In genomic region chrX:167497780-167498179, GRCm38 (mm10) we compare ENCODE assay signal across 8 mouse cellular contexts.
DNase-seq lines count a peak whose midpoint lies in the region; ATAC-seq and TF ChIP-seq lines count a peak whose summit lies in the region.

No protein-coding gene starts in this region.

- no peaks in the 10 kb centered on the region for H3K4me1 ChIP-seq in lung, adult 2 months (ENCODE audit: control insufficient read depth, insufficient read depth, low read length)

- peak; percentile 98 for ATAC-seq in granulocyte monocyte progenitor cell, adult 5-6 weeks (replicated peaks; ENCODE audit: poor library complexity, severe bottlenecking)

- H3K4me3 ChIP-seq in lung, adult 2 months (replicated peaks; ENCODE audit: extremely low read depth, low read depth, low read length): no peak overlapping the region

- peak; percentile 66 for TF ChIP-seq CTCF in lung, adult 2 months (IDR thresholded peaks at IDR 0.05; ENCODE audit: insufficient read depth, low read length)

- 37% methylated on average over 11 of the region's 11 CpGs for WGBS in lung, adult 2 months

- DNase-seq in B cell, adult 2 months: peak; percentile 50 to 60
- peak; percentile 10 for DNase-seq in T-cell, adult 2 months (ENCODE audit: low spot score)
- peak; percentile 58 to 72 for DNase-seq in cerebellum, postnatal 25 days
- DNase-seq in kidney, postnatal 25 days: peak; percentile 52 to 58
- peak; percentile 15 for DNase-seq in lung, adult 2 months
- peak; percentile 8 for DNase-seq in ovary, postnatal 10 days (ENCODE audit: low spot score)
- DNase-seq in thymus, postnatal 25 days: peak; percentile 57

- no peak for TF ChIP-seq POLR2A in lung, adult 2 months (IDR thresholded peaks at IDR 0.05; ENCODE audit: borderline replicate concordance, extremely low read depth, low read depth, low read length)

Comparison
In these comparisons a context has a peak if more than half of its experiments do, and no peak if none do; other contexts are left out.
1. DNase-seq: peak in every context shown above with its lines; median percentile 65 in cerebellum, postnatal 25 days; 57 in thymus, postnatal 25 days; 55 in B cell, adult 2 months; 55 in kidney, postnatal 25 days; 15 in lung, adult 2 months; 10 in T-cell, adult 2 months; 8 in ovary, postnatal 10 days.